Mouse (Mus musculus): ENCODE results near the gene Zfp87.

The Zfp87 gene

DNA sequence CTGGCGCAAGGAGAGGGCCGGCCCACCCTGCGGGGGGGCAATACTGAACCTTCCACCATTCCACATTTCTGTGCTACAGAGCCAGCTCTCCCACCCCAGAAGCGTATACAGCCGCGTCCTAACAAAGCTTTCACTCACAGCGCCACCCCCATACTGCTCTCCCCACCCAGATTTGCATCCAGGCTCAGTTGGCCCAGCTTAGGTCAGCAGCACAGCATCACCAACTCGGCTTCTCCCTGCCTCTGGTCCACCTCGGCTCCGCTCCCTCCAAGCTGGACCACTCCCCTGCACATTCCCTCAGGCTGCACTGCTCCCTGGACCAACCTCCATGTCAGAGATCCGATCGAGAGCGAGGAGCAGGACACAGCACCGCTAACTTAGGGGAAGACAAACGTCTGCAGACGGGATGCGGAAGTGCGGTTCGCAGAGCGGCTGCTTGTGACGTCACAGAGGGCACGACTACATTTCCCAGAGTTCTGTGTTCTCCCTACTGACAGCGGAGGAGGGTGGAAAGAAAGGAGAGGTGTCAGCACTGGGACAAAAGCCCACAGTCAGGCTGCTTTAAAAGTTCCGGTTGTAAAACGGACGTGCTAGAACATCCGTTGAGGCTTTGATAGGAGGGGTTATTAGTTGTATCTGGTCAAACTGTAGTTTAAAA lies at the start of gene Zfp87, which contains the start of gene Gm26965:
TSS of gene Zfp87 (minus strand) at position 425 of the 658 bp plus-strand sequence.
TSS of gene Gm26965 (minus strand) at position 399 of the 658 bp plus-strand sequence.
- DNase-seq (ENCODE audit: extremely low read depth, insufficient read length, low spot score): peak; percentile 88

DNA sequence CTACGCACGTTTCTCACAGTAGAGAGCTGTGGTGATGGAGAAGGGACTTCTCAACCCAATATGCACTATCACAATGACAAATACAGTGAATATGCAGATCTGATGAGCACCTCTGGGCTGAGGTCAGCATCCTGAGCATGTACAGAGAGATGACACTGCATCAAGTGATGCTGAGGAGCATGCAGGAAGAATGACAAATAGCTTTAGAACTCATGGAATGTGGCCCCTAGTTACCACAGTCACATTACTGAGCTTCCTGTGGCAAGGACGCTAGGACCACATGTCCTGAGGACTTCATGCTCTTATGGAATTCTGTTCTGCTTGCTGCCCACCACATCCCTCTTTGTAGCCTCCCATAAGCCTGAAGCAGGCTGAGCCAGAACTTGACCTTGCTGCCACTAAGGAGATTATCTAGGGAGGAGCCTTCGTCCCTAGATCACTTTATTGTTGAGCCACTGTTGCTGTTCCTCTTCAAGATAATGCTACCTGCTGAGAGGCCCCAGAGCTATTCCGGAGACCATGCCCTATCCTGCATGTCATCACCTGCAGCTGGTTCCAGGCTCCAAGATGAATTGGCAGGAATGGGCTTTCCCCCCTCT lies 46.7 kb upstream of the Zfp87 start:
- peak; percentile 35 for DNase-seq (ENCODE audit: extremely low read depth, insufficient read length, low spot score)

DNA sequence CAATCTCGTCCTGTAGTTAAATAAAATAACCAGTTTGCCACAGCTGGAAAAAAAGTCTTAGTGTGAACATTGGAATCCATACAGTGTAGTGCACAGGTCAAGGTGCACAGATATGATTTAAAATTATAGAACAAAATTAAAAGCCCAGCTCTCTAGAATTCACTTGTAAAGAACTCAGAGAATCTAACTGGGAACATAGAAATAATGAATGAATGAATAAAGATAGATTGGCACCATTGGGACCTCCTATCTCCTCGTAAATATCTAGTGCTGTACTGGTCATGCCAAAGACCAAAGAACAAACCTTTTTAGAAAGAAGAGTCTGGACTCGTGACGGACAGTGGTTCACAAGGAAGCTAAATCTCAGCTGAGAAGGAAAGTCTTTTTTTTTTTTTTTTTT lies 27.8 kb upstream of the Zfp87 start, which contains the start of gene Zfp748:
TSS of gene Zfp748 (minus strand) at position 101 of the 400 bp plus-strand sequence.
- no peak for DNase-seq (ENCODE audit: extremely low read depth, insufficient read length, low spot score)

- DNase-seq (ENCODE audit: extremely low read depth, insufficient read length, low spot score): peak; percentile 89
Measured at GRCm38 (mm10) chr13:67552505-67553346, 26.7 kb upstream of the Zfp87 start.

- DNase-seq (ENCODE audit: extremely low read depth, insufficient read length, low spot score): no peak
Measured at GRCm38 (mm10) chr13:67545941-67546340, 20.0 kb upstream of the Zfp87 start.

GRCm38 (mm10) chr13:67527049-67527730 lies 1.2 kb upstream of the Zfp87 start:
- no peak for DNase-seq (ENCODE audit: extremely low read depth, insufficient read length, low spot score)

- no peak for DNase-seq (ENCODE audit: extremely low read depth, insufficient read length, low spot score)
Measured at GRCm38 (mm10) chr13:67500908-67501307, 25.1 kb downstream of the Zfp87 start.

DNA sequence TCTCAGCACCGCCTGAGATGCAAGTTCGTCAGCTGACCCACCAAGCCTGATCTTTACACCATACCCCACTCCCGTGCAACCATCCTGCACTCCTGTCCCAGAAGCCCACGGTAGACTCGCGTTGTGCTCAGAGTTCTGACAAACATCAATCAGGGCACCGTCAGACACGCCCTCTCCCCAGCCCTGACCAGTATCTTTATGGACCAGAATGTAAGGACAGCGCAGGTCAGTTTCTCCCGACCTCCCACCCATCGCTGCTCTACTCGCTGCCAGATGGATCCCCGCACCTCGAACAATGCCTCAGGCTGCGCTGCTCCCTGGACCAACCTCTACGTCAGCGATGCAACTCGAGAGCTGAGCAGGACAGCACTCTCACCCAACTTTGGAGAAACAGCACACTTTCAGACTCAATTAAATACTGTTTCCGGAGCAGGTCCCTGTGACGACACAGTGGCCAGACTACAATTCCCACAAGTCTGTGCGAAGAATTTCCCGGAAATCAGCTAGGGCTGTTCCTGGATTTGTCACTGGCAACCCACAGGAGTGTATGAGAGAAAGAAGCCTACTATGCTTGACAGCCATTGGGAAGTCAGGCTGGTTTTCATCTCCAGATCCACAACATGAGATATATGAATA lies 25.8 kb downstream of the Zfp87 start, which contains the start of gene Zfp58:
TSS of gene Zfp58 (minus strand) at position 472 of the 636 bp plus-strand sequence.
- DNase-seq (ENCODE audit: extremely low read depth, insufficient read length, low spot score): peak; percentile 74

GRCm38 (mm10) chr13:67495631-67496030 lies 30.3 kb downstream of the Zfp87 start:
- no peak for DNase-seq (ENCODE audit: extremely low read depth, insufficient read length, low spot score)

GRCm38 (mm10) chr13:67484424-67484811 lies 41.6 kb downstream of the Zfp87 start:
- DNase-seq (ENCODE audit: extremely low read depth, insufficient read length, low spot score): no peak

DNA sequence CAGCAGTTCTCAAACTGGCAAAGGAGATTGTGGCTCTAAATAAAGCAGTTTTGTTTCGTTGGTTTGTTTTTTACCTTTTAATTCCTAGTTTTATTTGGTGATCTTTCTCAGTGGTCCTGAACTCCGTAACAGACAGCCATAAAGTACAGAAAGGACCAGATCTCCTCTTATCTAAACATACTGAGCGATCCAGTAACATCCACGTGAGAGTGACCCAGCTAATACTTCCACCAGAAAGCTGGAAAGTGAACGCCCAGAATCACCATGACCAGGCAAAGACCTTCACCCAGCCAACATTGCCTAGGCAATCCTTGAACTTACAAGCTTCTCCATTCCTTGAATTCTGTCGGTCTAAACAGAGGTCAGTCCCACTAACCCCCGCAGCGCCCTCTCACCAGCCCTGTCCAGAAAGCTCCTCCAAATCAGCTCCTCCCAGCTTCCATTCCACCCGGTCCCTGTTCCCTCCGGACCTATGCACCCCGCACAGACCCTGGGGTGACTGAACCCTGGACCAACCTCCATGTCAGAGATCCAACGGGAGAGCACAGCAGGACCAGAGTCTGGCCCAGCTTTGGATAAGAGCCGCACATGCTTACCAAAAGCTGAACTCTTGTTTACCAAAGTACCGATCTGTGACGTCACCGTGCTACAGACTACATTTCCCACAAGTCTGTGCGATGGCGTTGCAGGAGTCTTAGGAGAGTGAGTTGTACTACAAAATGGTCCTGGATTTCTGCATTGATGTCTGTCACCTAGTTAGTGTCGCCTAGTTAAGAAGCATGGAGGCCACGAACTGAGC lies 42.2 kb downstream of the Zfp87 start, which contains the start of gene Zfp874b:
TSS of gene Zfp874b (minus strand) at position 634 of the 799 bp plus-strand sequence.
- DNase-seq (ENCODE audit: extremely low read depth, insufficient read length, low spot score): peak; percentile 84

- no peak for DNase-seq (ENCODE audit: extremely low read depth, insufficient read length, low spot score)
Measured at GRCm38 (mm10) chr13:67481528-67481927, 44.4 kb downstream of the Zfp87 start.

- no peak for DNase-seq (ENCODE audit: extremely low read depth, insufficient read length, low spot score)
Measured at GRCm38 (mm10) chr13:67469274-67469673, 56.7 kb downstream of the Zfp87 start.
